Comparison of ENCODE assay signal across 21 mouse cellular contexts in the genomic region with DNA sequence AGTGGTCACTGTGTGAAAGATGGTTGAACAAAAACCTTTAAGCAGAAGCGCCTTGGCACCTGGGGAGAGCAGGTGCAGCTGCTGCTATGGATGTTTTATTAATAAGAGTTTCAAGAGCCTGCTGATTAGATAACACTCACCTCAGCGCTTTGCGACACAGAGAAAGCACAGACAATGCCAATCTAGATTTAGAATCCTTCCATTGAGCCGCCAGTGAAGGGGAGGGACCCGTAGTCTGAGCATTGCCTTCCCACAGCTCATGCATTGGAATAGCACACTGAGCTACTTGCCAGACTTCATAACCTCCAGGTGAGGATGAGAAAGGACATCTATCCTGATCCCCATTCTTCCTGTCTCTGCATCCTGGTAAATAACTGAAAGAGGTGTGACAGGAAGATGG.
DNase-seq lines count a peak whose midpoint lies in the region; ATAC-seq and TF ChIP-seq lines count a peak whose summit lies in the region.
"Had no signal": no experiment of that assay in that cellular context is flagged by ENCODE, and none has a peak within 500 bp of the region (broad histone marks: within the 10 kb centered on the region; RNA-seq: fewer than 3 reads in every experiment).

No protein-coding gene starts in this region.

- no peak overlapping the region for H3K9ac ChIP-seq in hindbrain, embryonic 13.5 days
- no peak overlapping the region for H3K9ac ChIP-seq in midbrain, embryonic 13.5 days (replicated peaks)
- no peak overlapping the region for H3K9ac ChIP-seq in midbrain, postnatal 0 days (replicated peaks; ENCODE audit: low read length, poor library complexity, severe bottlenecking)
- H3K9ac ChIP-seq: embryonic facial prominence, embryonic 13.5 days; forebrain, embryonic 12.5 days had no signal

- H3K27ac ChIP-seq in hindbrain, embryonic 13.5 days = peak overlapping the region; percentile 40; the same call in 1 of the 2 replicates
- no peak overlapping the region for H3K27ac ChIP-seq in hindbrain, embryonic 10.5 days
- H3K27ac ChIP-seq in midbrain, embryonic 13.5 days = no peak overlapping the region; the same call in 1 of the 2 replicates
- no peak overlapping the region for H3K27ac ChIP-seq in midbrain, postnatal 0 days (ENCODE audit: low read depth, low read length)
- H3K27ac ChIP-seq: embryonic facial prominence, embryonic 13.5 days; forebrain, embryonic 12.5 days; gastrocnemius, adult 2 months; heart, embryonic 10.5 days had no signal

- no peak; the same call in 1 of the 2 replicates for ATAC-seq in hindbrain, embryonic 13.5 days (ENCODE audit: low FRiP score)
- ATAC-seq in midbrain, embryonic 13.5 days = peak; percentile 76
- 0 out of 2 replicates have a peak, but pooled peaks have one; percentile 7 for ATAC-seq in midbrain, postnatal 0 days (ENCODE audit: low FRiP score)
- ATAC-seq: forebrain, embryonic 16.5 days; inflammation-experienced regulatory T-cells, adult 6 months had no signal

- no peak overlapping the region for H3K4me2 ChIP-seq in hindbrain, embryonic 13.5 days
- H3K4me2 ChIP-seq in midbrain, embryonic 13.5 days (replicated peaks) = no peak overlapping the region
- no peak overlapping the region for H3K4me2 ChIP-seq in midbrain, postnatal 0 days (ENCODE audit: low read depth, low read length, poor library complexity, severe bottlenecking)
- H3K4me2 ChIP-seq: embryonic facial prominence, embryonic 13.5 days; forebrain, embryonic 12.5 days had no signal

- DNase-seq in hindbrain, embryonic 10.5 days (ENCODE audit: low spot score) = no peak
- DNase-seq in brain, embryonic 14.5 days (ENCODE audit: low read depth) = peak; percentile 45
- DNase-seq in midbrain, postnatal 0 days (ENCODE audit: low spot score) = no peak
- DNase-seq in gastrocnemius, adult 8-10 months (ENCODE audit: low spot score in 2 of 2) = no peak
- no peak for DNase-seq in thymus, adult 18-20 months
- DNase-seq: adrenal gland, postnatal 10 days; cerebellum, adult 18-20 months; cerebellum, adult 9-11 months; cerebellum, postnatal 36 days; gastrocnemius, adult 2 months; gastrocnemius, postnatal 36 days; heart, adult 18-20 months; heart, postnatal 10 days; heart, postnatal 4 days had no signal

- no peaks in the 10 kb centered on the region for H3K36me3 ChIP-seq in hindbrain, embryonic 13.5 days
- no peaks in the 10 kb centered on the region for H3K36me3 ChIP-seq in hindbrain, embryonic 10.5 days
- H3K36me3 ChIP-seq in midbrain, embryonic 13.5 days = no peaks in the 10 kb centered on the region
- no peaks in the 10 kb centered on the region for H3K36me3 ChIP-seq in midbrain, postnatal 0 days (ENCODE audit: insufficient read depth, low read length)
- H3K36me3 ChIP-seq: embryonic facial prominence, embryonic 13.5 days; forebrain, embryonic 12.5 days; heart, embryonic 10.5 days had no signal

- no peak for TF ChIP-seq CTCF in brain, embryonic 14.5 days (IDR thresholded peaks at IDR 0.05; ENCODE audit: borderline replicate concordance, extremely low read depth, insufficient read depth, insufficient read length)
- no peak for TF ChIP-seq CTCF in midbrain, postnatal 0 days (IDR thresholded peaks at IDR 0.05)

- H3K27me3 ChIP-seq in hindbrain, embryonic 13.5 days = no peaks in the 10 kb centered on the region
- H3K27me3 ChIP-seq in hindbrain, embryonic 10.5 days (ENCODE audit: insufficient read depth, poor library complexity, severe bottlenecking) = no peaks in the 10 kb centered on the region
- no peaks in the 10 kb centered on the region for H3K27me3 ChIP-seq in midbrain, embryonic 13.5 days
- no peaks in the 10 kb centered on the region for H3K27me3 ChIP-seq in midbrain, postnatal 0 days (ENCODE audit: insufficient read depth, low read length)
- H3K27me3 ChIP-seq: embryonic facial prominence, embryonic 13.5 days; forebrain, embryonic 12.5 days had no signal

- no peak for TF ChIP-seq POLR2A in brain, embryonic 14.5 days (IDR thresholded peaks at IDR 0.05; ENCODE audit: borderline replicate concordance, extremely low read depth, insufficient read depth, insufficient read length, poor library complexity, severe bottlenecking)

- no peak overlapping the region for H3K4me3 ChIP-seq in hindbrain, embryonic 13.5 days
- H3K4me3 ChIP-seq in hindbrain, embryonic 10.5 days = no peak overlapping the region
- H3K4me3 ChIP-seq in midbrain, embryonic 13.5 days (replicated peaks) = no peak overlapping the region
- H3K4me3 ChIP-seq in midbrain, postnatal 0 days (ENCODE audit: low read depth, low read length) = no peak overlapping the region
- H3K4me3 ChIP-seq: embryonic facial prominence, embryonic 13.5 days; forebrain, embryonic 12.5 days; gastrocnemius, adult 2 months; heart, embryonic 10.5 days had no signal

- no peaks in the 10 kb centered on the region for H3K9me3 ChIP-seq in hindbrain, embryonic 13.5 days
- H3K9me3 ChIP-seq in hindbrain, embryonic 10.5 days = no peaks in the 10 kb centered on the region
- H3K9me3 ChIP-seq in midbrain, embryonic 13.5 days = no peaks in the 10 kb centered on the region
- H3K9me3 ChIP-seq in midbrain, postnatal 0 days (ENCODE audit: low read length) = no peaks in the 10 kb centered on the region
- H3K9me3 ChIP-seq: embryonic facial prominence, embryonic 13.5 days; forebrain, embryonic 12.5 days; heart, embryonic 10.5 days had no signal

- H3K4me1 ChIP-seq in hindbrain, embryonic 13.5 days (replicated peaks) = no peaks in the 10 kb centered on the region; the same call in 1 of the 2 replicates
- no peaks in the 10 kb centered on the region for H3K4me1 ChIP-seq in hindbrain, embryonic 10.5 days (replicated peaks)
- H3K4me1 ChIP-seq in midbrain, embryonic 13.5 days (replicated peaks) = 0 out of 2 replicates have a peak, but pooled peaks cover 3% of the 10 kb centered on the region
- no peaks in the 10 kb centered on the region for H3K4me1 ChIP-seq in midbrain, postnatal 0 days (ENCODE audit: insufficient read depth, low read length)
- H3K4me1 ChIP-seq: embryonic facial prominence, embryonic 13.5 days; forebrain, embryonic 12.5 days; heart, embryonic 10.5 days had no signal

- 68% methylated on average over 5 of the region's 5 CpGs for WGBS in hindbrain, embryonic 13.5 days
- 70% methylated on average over 5 of the region's 5 CpGs for WGBS in hindbrain, embryonic 10.5 days
- WGBS in midbrain, embryonic 13.5 days = 46% methylated on average over 5 of the region's 5 CpGs
- WGBS in midbrain, postnatal 0 days = 50% methylated on average over 5 of the region's 5 CpGs
